Mouse (Mus musculus) C2C12 (cell line): Measurements from ENCODE around the gene Esrrb. TPM values are rescaled to one million over a fixed set of nuclear protein-coding genes. Genes with fewer than 3 reads are reported as not detected.

Source experiments
- H3K27me3 ChIP-seq: one replicate; pipeline ENCODE4 v1.6.1; 2011; ENCODE audit not compliant: control insufficient read depth, insufficient read depth, insufficient read length
- H3K36me3 ChIP-seq: one replicate; pipeline ENCODE4 v1.6.1; 2011; ENCODE audit not compliant: control insufficient read depth, insufficient read depth
- H3K4me3 ChIP-seq: one replicate; pipeline ENCODE4 v1.5.1; 2011; ENCODE audit warnings: mild to moderate bottlenecking, control low read depth; ENCODE audit not compliant: poor library complexity, insufficient read depth, severe bottlenecking
- H3K79me2 ChIP-seq: one replicate; pipeline ENCODE4 v1.6.1; 2011; ENCODE audit not compliant: control insufficient read depth, insufficient read depth
- H3K79me3 ChIP-seq: one replicate; pipeline ENCODE4 v1.6.1; 2011; ENCODE audit warnings: low read depth, control low read depth
- H3ac ChIP-seq: one replicate; pipeline ENCODE3; 2011; ENCODE audit warnings: low read depth; ENCODE audit not compliant: control insufficient read depth, insufficient read length
- CEBPB ChIP-seq: IDR thresholded peaks from one replicate; pipeline ENCODE4 v1.6.1; 2011; ENCODE audit warnings: low read depth, mild to moderate bottlenecking, control low read depth, moderate library complexity
- CTCF ChIP-seq: IDR thresholded peaks from one replicate; pipeline ENCODE4 v1.5.1; 2011; ENCODE audit not compliant: control insufficient read depth, insufficient read depth, insufficient read length
- FOSL1 ChIP-seq: IDR thresholded peaks from one replicate; pipeline ENCODE4 v1.8.0; 2011; ENCODE audit warnings: mild to moderate bottlenecking, low read length; ENCODE audit not compliant: poor library complexity, insufficient read depth, severe bottlenecking
- MAX ChIP-seq: IDR thresholded peaks from one replicate; pipeline ENCODE4 v1.6.1; 2011; ENCODE audit warnings: mild to moderate bottlenecking, control low read depth
- MYOD1 ChIP-seq: IDR thresholded peaks from one replicate; pipeline ENCODE4 v1.6.1; 2011; ENCODE audit warnings: low read depth; ENCODE audit not compliant: control insufficient read depth, insufficient read length
- MYOG ChIP-seq: IDR thresholded peaks from one replicate; pipeline ENCODE4 v1.6.1; 2011; ENCODE audit not compliant: control insufficient read depth, insufficient read length; ENCODE audit errors: extremely low read depth
- USF1 ChIP-seq: IDR thresholded peaks from one replicate; pipeline ENCODE4 v1.6.1; 2011; ENCODE audit warnings: low read depth, mild to moderate bottlenecking, control low read depth, moderate library complexity
- polyA plus RNA-seq: library from polyadenylated mRNA; unstranded; fragments of >200 nt; fragmentation: generic; extraction: Trizol; gene quantifications from one replicate; pipeline ENCODE4 v1.2.1, GENCODE M21; 2012; ENCODE audit warnings: missing spikeins

Gene Esrrb
- polyA plus RNA-seq, 1 experiment = 0.80 TPM

DNA sequence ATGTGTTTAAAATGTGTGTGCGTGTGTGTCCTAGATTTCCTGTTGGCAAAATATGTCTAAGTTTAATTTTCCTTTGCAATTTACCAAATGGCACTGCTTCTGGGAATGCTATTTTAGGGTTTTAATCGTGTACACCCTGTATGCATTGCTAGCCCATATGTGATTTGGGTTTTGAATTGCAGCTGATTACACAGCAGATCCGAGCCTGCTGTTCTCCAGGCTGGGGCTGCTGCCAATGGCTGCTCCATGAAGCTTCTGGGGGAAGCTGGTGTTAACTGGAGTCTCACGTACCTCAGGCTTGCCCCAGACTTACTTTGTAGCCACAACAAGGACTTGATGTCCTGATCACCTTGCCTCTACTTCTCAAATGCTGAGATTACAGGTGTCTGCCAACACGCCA, 205.1 kb downstream of the Esrrb start:
- TF ChIP-seq MAX (no peak), CTCF (no peak), CEBPB (no peak), MYOG (no peak), USF1 (no peak), FOSL1 (no peak), MYOD1 (no peak)
- Histone ChIP-seq H3K27me3 (peaks cover 42% of the 10 kb centered on the region), H3ac (no peak overlapping the region), H3K79me2 (no peaks in the 10 kb centered on the region), H3K4me3 (no peak overlapping the region), H3K36me3 (no peaks in the 10 kb centered on the region), H3K79me3 (no peaks in the 10 kb centered on the region)

Other genes starting within 250 kb of the Esrrb start
- 7.2 TPM for gene Gpatch2l, start 119.3 kb upstream of the Esrrb start, polyA plus RNA-seq